Mouse (Mus musculus) layer of hippocampus, postnatal 14 days (tissue): Measurements from ENCODE around the gene Trpv3. TPM values are rescaled to one million over a fixed set of nuclear protein-coding genes. Genes with fewer than 3 reads are reported as not detected.
"Not testable (repeated sequence)": the region's sequence is repeated elsewhere in the genome, so short reads cannot be mapped to it uniquely, and the experiment has no call there.

Source experiments
- DNase-seq, 2 experiments: peaks; one replicate each; pipeline ENCODE4 v3.0.0; 2021 to 2022; ENCODE audit warnings: low spot score in 2 of 2, mixed read lengths in 1 of 2
- total RNA-seq, 2 experiments: library from RNA; stranded (reverse); gene quantifications; 2 replicates each; pipeline ENCODE4 v1.2.3; 2021

Gene Trpv3
- total RNA-seq, 2 experiments from 2014 or later: 0.41 to 0.55 TPM

DNA sequence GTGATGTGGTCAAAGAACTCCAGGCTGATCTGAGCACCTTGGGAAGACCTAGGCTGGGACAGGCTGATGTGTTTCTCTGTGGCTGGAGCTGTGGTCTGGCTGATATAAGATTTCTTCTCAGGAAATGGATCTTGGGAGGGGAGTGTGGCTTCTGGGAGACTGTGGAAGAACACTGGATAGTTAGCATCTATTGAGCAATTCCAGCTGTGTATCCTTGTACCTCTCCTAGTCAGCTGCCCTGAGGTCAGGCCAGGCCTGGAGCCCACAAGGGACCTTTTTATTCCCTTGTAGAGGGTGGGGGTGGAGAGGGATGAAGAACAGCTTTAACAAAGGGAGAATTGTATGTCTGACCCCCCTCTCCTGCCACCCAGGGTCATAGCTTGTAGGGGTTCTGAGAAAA lies 17.2 kb downstream of the Trpv3 start:
- DNase-seq: no peak

- no peak for DNase-seq
These were observed 22.4 kb downstream of the Trpv3 start for GRCm38 (mm10) chr11:73289621-73290020.

DNA sequence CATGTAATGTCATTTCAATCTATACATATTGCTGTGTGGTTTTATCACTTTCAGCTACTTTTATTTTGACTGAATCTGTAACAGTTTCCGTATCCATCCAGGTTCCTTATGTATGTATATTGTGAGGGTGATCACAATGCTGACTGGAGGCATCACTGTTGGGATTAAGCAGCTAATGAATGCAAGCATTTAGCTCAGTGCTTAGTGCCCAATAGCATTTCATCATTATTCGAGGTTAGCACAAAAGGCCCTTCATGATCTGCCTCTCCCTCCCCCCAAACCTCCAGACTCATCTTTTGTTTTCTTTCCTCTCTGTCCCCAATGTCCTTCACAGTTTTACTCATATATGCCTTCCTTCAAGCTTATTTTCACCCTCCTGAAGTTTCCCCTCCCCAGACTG lies 35.9 kb downstream of the Trpv3 start:
- no peak for DNase-seq

GRCm38 (mm10) chr11:73315961-73316360 lies 48.8 kb downstream of the Trpv3 start:
- DNase-seq: no peak

DNA sequence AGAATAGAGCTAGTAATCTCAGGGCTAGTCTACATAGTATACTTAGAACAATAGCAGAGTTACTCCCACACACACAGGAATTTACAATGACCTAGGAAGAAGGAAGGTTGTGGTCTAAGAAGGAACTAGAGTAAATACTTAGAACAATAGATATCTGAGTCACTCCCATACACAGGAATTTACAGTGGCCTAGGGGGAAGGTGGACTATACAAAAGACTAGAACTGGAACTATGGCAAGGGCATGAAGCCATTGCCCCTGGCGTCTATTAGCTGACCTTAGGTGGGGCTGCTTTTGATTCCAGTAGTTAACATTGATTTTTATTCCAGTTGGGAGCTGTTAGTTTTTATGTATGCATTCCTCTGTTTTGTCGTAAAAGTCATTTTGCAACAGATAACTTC lies 51.4 kb downstream of the Trpv3 start:
- not testable (repeated sequence) for DNase-seq

DNA sequence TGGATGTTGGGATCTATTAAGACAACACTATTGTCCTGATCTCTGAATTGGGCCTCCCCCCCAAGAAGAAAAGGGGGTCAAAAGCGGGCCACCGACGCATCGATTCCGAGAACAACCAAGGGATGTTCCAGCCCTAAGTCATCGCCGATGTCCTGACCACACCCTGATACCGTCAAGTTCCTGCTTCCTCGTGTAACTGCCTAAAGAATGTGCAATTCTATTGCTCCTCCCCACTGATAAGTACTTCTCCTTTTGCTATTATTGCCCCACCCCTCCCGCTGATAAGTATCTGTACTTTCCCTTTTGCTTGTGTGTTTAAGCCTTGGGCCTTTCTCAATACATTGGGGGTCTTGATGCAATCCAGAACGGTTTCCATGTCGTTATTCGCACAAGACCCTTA lies 53.9 kb downstream of the Trpv3 start:
- not testable (repeated sequence) for DNase-seq

- no peak for DNase-seq
These were observed 57.0 kb downstream of the Trpv3 start for GRCm38 (mm10) chr11:73323906-73324830.

GRCm38 (mm10) chr11:73326485-73326886 lies 59.3 kb downstream of the Trpv3 start:
- DNase-seq: no peak

GRCm38 (mm10) chr11:73327361-73327760 lies 60.2 kb downstream of the Trpv3 start:
- no peak for DNase-seq

DNA sequence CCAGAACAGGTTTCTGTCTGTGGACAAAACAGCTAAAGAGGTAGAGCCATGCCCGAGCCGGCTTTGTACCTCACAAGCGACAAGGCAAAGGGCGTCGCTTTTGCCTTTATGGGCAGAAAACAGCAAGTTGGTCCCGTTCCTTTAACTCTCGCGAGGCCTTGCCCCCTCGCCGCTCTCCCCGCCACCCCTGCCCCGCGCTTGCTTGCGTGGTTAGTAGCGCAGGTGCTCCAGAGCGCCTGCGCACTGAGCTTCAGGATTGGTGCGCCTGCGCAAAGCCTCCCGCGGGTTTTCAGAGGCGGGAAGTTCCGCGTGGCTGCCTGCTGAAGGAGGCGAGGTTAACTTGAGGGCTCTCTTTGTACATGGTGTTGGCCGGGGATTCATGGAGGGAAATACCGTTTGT lies 62.3 kb downstream of the Trpv3 start, which contains the start of the genes Aspa, Gm49340 and Spata22:
Gene Aspa, minus strand, starts transcription at position 155 of the 400 bp plus-strand sequence.
Gene Gm49340, plus strand, starts transcription at position 300 of the 400 bp plus-strand sequence.
Gene Spata22, plus strand, starts transcription at position 300 of the 400 bp plus-strand sequence.
- DNase-seq: no peak

- no peak for DNase-seq
These were observed 66.2 kb downstream of the Trpv3 start for GRCm38 (mm10) chr11:73333357-73333756.

DNA sequence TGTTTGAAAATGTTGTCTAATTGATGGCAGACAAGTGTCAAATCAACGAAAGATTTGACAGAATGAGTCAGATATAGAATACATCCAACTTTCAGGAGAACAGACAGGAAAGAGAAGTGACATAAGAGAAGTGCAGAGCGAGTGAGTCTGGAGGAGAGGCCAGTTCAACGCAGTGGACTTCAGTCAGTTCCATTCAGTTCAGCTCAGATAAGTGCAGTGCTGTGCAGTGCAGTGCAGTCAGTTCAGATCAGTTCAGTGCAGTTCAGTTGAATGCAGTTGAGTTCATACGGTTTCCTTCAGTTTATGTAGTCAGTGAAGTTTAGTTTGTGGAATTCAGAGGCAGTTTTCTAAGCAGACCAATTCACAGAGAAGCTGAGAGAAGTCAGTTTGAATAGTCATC lies 69.7 kb downstream of the Trpv3 start:
- no peak for DNase-seq

Other genes with a start within 250 kb of the Trpv3 start
- gene Camkk1, start 248.4 kb upstream of the Trpv3 start, total RNA-seq: 10 to 100 TPM; 80.5 to 82.7 TPM
- 1 to 10 TPM; 9.4 to 9.7 TPM for gene Ncbp3, start 219.6 kb upstream of the Trpv3 start, total RNA-seq
- gene Itgae, start 176.8 kb upstream of the Trpv3 start, total RNA-seq: under 1 TPM; 0.21 to 0.45 TPM
- gene Haspin, start 129.1 kb upstream of the Trpv3 start, total RNA-seq: under 1 TPM; 0.31 to 0.74 TPM
- 1 to 10 TPM; 1.8 to 3.0 TPM for gene P2rx5, start 107.0 kb upstream of the Trpv3 start, total RNA-seq
- 10 to 100 TPM; 60.6 to 61.9 TPM for gene Emc6, start 90.4 kb upstream of the Trpv3 start, total RNA-seq
- gene Tax1bp3, start 90.3 kb upstream of the Trpv3 start, total RNA-seq: 10 to 100 TPM; 22.1 to 22.9 TPM
- gene Ctns, start 68.3 kb upstream of the Trpv3 start, total RNA-seq: 10 to 100 TPM; 18.6 to 20.5 TPM
- gene Shpk, start 67.9 kb upstream of the Trpv3 start, total RNA-seq: 1 to 10 TPM; 3.0 to 3.2 TPM
- gene Trpv1, start 33.1 kb upstream of the Trpv3 start, total RNA-seq: not detected
- 1 to 10 TPM; 3.8 to 4.5 TPM for gene Aspa, start 62.2 kb downstream of the Trpv3 start, total RNA-seq
- gene Gm49340, start 62.4 kb downstream of the Trpv3 start, total RNA-seq: not detected
- not detected for gene Spata22, start 62.4 kb downstream of the Trpv3 start, total RNA-seq
- not detected for gene Olfr20, start 83.4 kb downstream of the Trpv3 start, total RNA-seq
- gene Olfr376, start 103.9 kb downstream of the Trpv3 start, total RNA-seq: not detected
- not detected for gene Olfr1, start 132.2 kb downstream of the Trpv3 start, total RNA-seq
- not detected for gene Olfr378, start 161.1 kb downstream of the Trpv3 start, total RNA-seq
- not detected for gene Olfr380, start 190.1 kb downstream of the Trpv3 start, total RNA-seq
- not detected for gene Olfr381, start 224.2 kb downstream of the Trpv3 start, total RNA-seq
- gene Olfr382, start 249.8 kb downstream of the Trpv3 start, total RNA-seq: not detected